Mouse (Mus musculus) lung, adult 2 months (tissue): Measurements from ENCODE around the gene Dpp9. TPM values are rescaled to one million over a fixed set of nuclear protein-coding genes. Genes with fewer than 3 reads are reported as not detected.

Source experiments
- DNase-seq: peaks from one replicate; pipeline ENCODE4 v3.0.0; 2022
- H3K4me1 ChIP-seq: fragments of 200-500 bp; 2 replicates; pipeline ENCODE4 v1.6.1; 2011; ENCODE audit warnings: low read length; ENCODE audit not compliant: control insufficient read depth, insufficient read depth
- H3K4me3 ChIP-seq: fragments of 200-500 bp; replicated peaks from 2 replicates; pipeline ENCODE3; 2011; ENCODE audit warnings: low read depth, mild to moderate bottlenecking, control low read depth, low read length; ENCODE audit errors: extremely low read depth
- CTCF ChIP-seq: fragments of 200-500 bp; IDR thresholded peaks from 2 replicates; pipeline ENCODE4 v1.5.1; 2011; ENCODE audit warnings: mild to moderate bottlenecking, low read length, control low read depth; ENCODE audit not compliant: insufficient read depth
- POLR2A ChIP-seq: fragments of 200-500 bp; IDR thresholded peaks from 2 replicates; pipeline ENCODE4 v1.6.1; 2011; ENCODE audit warnings: low read depth, mild to moderate bottlenecking, control low read depth, low read length, borderline replicate concordance; ENCODE audit errors: extremely low read depth
- WGBS: fragments of 180-500 bp; shearing (Covaris S2); methylation state at CpG from one replicate; pipeline ENCODE4 v1.1.7; 2018; 5-methylcytosine and 5-hydroxymethylcytosine counted together
- polyA plus RNA-seq: library from polyadenylated mRNA; depleted of rRNA; stranded (reverse); fragments of >200 nt; gene quantifications from 2 replicates; pipeline ENCODE4 v1.2.3, GENCODE M21; 2012

Gene Dpp9
- polyA plus RNA-seq, 1 experiment: 65.8 TPM

DNA sequence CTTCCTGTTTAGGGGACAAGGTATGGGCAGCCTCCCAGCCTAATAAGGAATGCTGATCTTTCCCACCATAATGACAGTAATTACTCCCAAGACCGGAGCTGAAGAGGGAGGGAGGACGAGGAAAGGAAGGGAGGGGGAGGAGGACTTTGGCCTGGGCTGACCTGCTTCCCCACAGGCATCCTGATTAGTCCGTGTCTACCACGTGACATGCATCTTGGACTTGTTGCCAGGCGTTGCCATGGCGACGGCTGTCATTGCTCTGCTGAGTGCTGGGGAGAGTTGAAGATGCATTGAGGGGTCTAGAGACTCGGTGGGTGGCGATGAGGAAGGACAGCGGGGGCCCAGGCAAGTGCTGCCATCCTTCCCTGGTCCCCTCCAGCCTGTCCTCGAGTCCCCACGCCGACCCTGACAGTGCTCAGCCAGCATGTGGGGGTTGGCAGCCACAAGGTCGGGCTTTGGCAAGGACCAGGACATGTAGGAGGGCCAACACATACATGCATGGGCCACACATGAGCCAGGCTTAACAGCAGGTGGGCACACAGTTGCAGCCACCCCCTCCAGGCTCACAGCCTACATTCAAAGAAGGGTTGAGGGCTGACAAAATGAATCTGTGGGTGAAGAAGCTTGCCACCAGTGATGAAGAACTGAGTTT, 15.2 kb upstream of the Dpp9 start:
- DNase-seq: no peak
- TF ChIP-seq POLR2A (no peak), CTCF (no peak)
- Histone ChIP-seq H3K4me1 (no peaks in the 10 kb centered on the region), H3K4me3 (no peak overlapping the region)
- 7% methylated on average over 14 of the region's 14 CpGs for WGBS

DNA sequence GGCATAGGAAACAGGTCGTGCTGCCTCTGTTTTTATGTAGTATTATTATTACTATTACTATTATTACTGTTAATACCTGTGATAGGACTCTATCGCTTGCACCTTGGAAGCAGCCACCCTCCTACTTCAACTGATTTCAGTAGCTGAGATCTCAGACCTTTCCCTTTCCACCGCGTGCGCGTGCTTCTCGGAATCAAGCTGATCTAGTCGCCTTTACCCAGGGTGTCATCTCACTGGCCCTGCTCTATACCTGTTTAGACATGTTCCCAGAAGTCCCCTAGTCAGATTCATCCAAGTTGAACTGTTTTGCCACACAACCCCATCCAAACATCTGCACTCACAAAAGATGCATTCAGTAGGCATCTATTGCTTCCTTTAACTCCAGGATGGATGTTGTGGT, 14.7 kb upstream of the Dpp9 start:
- H3K4me3 ChIP-seq: no peak overlapping the region
- no peak for TF ChIP-seq CTCF
- TF ChIP-seq POLR2A: no peak
- DNase-seq: no peak
- WGBS: 48% methylated on average over 8 of the region's 8 CpGs
- H3K4me1 ChIP-seq: no peaks in the 10 kb centered on the region

DNA sequence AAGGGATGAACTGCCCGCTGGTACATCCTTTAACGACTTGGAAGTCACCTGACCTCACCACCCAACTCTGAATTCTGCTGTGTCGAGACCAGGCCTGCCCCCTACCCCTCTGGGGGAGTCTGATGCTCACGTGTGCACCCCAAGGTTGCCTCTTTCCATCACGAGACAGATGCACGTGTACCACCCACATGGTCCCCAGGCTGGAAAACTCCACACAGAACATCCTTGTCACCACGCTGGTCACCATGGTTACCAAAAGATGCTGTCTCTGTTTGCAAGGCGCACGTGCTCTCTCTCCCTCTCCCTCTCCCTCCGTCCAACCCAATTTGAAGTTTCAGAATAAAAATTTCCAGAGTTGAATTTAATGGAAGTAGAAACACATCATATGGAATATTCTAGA, 11.2 kb upstream of the Dpp9 start:
- WGBS: 60% methylated on average over 10 of the region's 10 CpGs
- DNase-seq: no peak
- no peak overlapping the region for H3K4me3 ChIP-seq
- H3K4me1 ChIP-seq: no peaks in the 10 kb centered on the region
- TF ChIP-seq POLR2A: no peak
- TF ChIP-seq CTCF: no peak

DNA sequence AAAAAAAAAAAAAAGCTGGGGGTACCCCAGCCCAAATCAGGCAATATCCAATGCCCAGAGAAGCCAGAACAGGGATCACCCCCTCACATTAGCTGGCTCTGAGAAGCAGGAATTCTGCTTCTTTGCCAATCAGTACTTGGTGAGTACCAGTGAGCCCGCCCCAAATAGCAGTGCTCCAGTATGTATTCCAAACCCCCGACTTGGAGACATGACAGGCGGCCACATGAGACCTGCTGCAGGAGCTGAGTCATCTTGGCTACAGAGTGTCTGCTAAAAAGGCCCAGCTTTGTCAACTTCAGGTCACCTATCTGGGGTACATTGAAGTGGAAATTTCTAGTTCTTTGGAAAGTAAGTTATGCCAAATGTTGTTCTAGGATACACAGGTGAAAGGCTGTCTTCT, 7.9 kb upstream of the Dpp9 start:
- no peak for DNase-seq
- TF ChIP-seq POLR2A (no peak), CTCF (no peak)
- Histone ChIP-seq H3K4me1 (no peaks in the 10 kb centered on the region), H3K4me3 (no peak overlapping the region)
- 56% methylated on average over 3 of the region's 3 CpGs for WGBS

DNA sequence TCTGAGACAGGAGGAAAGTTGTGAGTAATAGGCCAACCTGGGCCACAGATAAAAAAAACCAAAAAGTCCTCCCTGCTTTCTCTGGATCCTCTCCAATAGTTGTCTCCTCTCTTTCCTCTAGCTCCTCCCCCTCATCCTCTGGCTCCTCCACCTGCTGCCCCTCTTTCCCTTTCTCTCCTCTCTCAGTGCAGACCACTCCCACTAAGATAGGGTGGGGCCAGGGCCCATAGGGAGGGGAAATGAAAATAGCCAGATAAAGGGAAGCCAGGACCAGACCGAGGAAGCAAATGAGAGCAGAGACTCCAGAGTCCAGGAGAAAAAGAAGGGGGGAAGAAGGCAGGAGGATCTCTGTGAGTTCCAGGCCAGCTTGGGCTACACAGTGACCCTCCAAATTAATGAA, 6.2 kb upstream of the Dpp9 start:
- WGBS: 10% methylated on average over 1 of the region's 1 CpGs
- no peak for DNase-seq
- Histone ChIP-seq H3K4me3 (no peak overlapping the region), H3K4me1 (peaks cover 3% of the 10 kb centered on the region; the same call in 1 of the 2 replicates)
- TF ChIP-seq POLR2A (no peak), CTCF (no peak)

DNA sequence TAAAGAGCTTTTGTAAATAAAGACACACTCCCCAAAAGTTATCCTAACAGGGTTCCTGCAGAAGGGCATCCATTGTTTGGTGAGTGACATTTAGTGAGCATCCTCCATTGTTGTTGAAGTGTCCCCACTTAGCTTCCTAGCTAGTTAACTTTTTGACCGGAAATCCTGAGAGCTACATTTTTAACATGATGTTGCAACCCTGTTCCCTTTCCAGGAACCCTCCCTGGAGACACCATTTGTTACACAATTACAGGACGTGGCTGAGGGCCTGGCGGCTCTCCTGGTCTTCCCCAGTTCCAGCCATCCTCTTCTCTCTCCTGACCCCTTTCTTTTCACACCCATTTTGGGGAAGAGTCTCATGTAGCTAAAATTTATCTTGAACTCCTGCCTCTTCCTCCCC, 1.1 kb upstream of the Dpp9 start:
- H3K4me3 ChIP-seq: no peak overlapping the region
- DNase-seq: peak; percentile 48

DNA sequence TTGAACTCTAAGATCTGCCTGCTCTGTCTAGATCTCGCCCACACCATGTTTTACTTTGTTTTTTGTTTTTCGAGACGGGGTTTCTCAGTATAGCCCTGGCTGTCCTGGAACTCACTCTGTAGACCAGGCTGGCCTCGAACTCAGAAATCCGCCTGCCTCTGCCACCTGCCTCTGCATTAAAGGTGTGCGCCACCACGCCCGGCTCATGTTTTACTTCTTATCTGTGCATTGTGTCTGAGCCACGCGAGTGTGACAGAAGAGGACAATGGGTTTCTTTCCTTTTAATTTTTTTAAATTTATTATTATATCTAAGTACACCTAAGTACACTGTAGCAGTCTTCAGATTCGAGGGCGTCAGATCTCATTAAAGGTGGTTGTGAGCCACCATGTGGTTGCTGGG, 546 bp upstream of the Dpp9 start:
- no peak for DNase-seq
- H3K4me1 ChIP-seq: peaks cover 17% of the 10 kb centered on the region
- 30% methylated on average over 12 of the region's 12 CpGs for WGBS

More for the DNA sequence above, 1.1 kb upstream of the Dpp9 start:
- no peak for TF ChIP-seq POLR2A
- no peak for TF ChIP-seq CTCF
- WGBS: 8% methylated on average over 3 of the region's 3 CpGs
- H3K4me1 ChIP-seq: peaks cover 17% of the 10 kb centered on the region

DNA sequence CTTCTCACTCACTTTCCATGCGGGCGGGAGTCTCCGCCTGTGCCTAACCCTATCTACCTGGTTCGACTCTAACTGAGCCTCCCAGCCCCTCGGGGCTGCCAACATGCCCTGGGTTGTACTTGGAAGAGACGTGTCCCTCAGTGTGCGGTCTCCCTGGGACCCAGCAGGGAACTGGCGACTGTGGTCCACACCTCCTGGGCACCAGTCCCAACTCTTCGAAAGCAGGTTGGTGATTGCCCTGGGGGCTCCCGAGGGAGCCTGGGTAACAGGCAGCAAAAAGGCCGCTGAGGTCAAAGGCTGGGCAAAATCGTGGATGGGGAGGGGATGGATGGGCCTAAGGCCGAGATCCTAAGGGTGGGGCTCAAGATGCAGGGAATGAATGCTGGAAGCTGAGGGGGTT, 1.0 kb downstream of the Dpp9 start:
- Histone ChIP-seq H3K4me3 (peak overlapping the region; percentile 91), H3K4me1 (peaks cover 22% of the 10 kb centered on the region)
- 56% methylated on average over 13 of the region's 13 CpGs for WGBS
- TF ChIP-seq CTCF (no peak), POLR2A (no peak)
- DNase-seq: peak; percentile 29

More for the DNA sequence above, 546 bp upstream of the Dpp9 start:
- TF ChIP-seq CTCF (no peak), POLR2A (no peak)
- H3K4me3 ChIP-seq: peak overlapping the region; percentile 69

DNA sequence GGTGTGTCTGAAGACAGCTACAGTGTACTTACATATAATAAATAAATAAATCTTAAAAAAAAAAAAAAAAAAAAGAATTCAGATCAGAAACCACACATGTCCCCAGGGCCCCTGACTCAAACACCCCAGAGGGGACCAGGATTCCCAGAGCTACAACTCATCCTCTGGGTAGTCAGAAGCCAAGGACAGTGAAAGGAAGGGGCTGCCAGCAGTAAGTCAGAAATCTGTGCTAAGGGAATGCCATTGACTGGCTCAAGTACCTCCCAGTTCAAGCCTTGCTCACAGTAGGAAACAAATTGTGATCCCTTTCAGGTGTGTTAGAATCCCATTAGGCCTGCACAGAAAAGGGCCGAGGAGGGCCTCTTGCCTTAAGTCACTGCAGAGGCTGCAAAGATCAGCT, 4.5 kb downstream of the Dpp9 start:
- Histone ChIP-seq H3K4me1 (peaks cover 18% of the 10 kb centered on the region), H3K4me3 (no peak overlapping the region)
- 82% methylated on average over 1 of the region's 1 CpGs for WGBS
- TF ChIP-seq CTCF (no peak), POLR2A (no peak)
- DNase-seq: no peak

DNA sequence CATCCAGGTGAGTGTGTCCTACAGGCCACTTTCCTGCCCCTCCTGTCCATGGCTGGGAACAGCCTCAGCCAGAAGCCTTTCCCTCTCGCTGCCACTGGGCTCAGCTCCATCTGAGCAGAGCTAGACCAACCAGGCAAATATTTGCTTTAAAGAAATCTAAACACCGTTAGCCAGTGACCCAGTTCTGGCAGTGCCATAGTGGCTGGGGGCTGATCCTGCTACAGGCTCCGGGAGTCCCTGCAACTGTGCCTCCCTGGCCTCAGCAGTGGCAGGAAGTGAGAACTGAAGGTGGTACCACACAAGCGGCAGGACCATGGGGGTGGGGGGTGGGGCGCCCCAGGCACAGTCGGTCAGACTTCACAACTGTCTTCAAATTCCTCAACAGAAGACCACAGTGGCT, 6.0 kb downstream of the Dpp9 start:
- no peak for DNase-seq
- H3K4me3 ChIP-seq: no peak overlapping the region
- TF ChIP-seq CTCF: no peak
- no peak for TF ChIP-seq POLR2A
- peaks cover 17% of the 10 kb centered on the region for H3K4me1 ChIP-seq
- WGBS: 22% methylated on average over 6 of the region's 6 CpGs
